Mouse (Mus musculus) frontal cortex, postnatal 14 days (tissue): ENCODE results near the gene Mrpl50.
"Not testable (repeated sequence)": the region's sequence is repeated elsewhere in the genome, so short reads cannot be mapped to it uniquely, and the experiment has no call there.

Experiments used
- DNase-seq, 2 experiments: peaks; one replicate each; pipeline ENCODE4 v3.0.0; 2022; ENCODE audit warnings: low spot score in 2 of 2

Mrpl50 gene

DNA sequence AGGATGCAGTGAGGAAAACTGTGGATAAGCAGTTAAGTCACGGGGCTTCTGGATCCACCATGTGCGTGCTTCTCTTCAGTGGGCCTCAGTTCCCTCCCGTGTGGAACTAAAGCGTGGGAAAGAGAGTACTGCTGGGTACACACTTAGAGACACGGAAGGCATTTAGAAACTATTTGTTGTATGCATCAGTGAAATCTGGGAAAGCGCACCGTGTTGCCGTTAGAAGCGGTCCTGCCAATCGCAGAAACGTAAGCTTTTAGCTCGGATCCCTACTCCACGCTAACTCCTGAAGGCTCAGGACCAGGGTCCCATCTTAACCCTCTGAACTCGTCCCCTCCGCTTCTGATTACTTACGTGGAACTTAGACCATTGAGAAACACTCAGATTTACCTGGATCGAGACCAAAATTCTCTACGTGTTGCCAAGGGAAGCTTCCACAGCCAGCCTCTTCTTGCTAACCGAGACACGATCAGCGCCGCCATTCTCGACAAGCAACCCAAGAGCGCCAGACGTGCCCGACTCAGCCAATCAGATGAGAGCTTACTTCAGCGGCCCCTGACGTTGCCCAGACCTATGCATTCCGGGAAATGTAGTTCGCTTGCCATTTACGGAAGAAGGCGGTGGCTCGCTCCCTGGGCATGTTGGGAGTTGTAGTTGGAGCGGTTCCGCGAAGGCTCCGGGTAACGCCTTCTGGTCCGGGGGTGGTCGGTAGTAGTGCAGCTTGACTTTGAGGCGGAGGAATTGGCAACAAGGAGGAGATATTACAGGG lies at the start of gene Mrpl50, which contains the start of gene Zfp189:
TSS of gene Mrpl50 (minus strand) at position 522 of the 769 bp plus-strand sequence.
TSS of gene Zfp189 (plus strand) at position 605 of the 769 bp plus-strand sequence.
- DNase-seq: peak; percentile 93 to 96

DNA sequence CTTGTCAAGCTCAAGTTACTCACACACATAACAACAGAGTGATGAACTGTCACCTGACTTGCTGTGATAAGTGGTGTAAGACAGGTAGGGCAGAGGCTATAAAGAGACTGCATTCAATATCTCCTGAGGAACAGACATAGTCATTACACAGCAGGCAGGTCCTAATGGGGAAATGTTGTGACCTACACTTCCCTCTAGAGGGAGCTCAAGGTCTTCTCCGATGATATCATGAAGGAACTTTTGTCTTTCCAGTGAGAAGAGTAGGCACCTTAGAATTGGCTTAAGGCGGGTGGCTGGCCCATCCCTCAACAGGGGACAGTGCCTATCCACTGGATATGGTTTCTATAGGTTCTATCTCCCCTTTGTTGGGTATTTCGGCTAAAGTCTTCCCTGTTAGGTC lies 46.7 kb upstream of the Mrpl50 start:
- DNase-seq: peak in 1 of 2 experiments; percentile 61

DNA sequence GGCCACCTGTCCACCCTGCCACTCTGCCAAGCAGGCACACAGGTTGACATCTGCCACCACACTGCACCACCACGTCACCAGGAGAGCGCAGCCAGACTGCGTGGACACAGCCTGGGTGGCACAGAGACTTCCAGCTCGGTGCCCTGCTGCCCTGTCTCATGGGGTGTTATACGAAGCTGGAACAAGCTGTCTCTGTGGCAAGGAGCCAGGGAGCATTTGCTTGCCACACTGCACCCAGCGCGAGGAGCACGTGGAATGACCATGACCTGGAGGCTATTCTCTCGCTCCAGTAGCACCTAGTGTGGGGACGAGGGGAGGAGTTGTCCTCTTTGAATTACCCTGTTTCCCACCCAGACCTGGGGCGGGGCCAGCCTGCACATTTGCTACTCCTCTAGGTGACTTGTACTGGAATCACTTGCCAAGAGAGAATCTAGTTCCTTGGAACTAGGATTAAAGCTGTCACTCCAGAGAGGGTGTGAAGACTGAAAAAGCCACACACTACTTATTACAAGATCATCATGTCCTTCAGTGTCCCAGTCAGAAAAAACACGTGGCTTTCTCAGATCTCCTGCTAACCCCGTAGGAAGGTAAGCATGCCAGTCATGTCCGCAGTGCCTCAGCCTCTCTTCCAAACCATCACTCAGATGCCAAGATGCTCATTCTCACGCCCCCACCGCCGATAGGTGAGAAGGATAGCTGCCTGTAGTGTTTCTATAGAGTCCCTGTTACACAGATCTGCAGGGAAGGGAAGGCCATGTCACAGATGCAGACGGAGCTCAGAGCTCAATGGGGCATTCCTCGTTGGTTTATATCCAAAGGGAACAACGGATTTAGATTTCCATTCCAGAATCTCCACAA lies 39.3 kb upstream of the Mrpl50 start:
- peak; percentile 13 to 20 for DNase-seq

DNA sequence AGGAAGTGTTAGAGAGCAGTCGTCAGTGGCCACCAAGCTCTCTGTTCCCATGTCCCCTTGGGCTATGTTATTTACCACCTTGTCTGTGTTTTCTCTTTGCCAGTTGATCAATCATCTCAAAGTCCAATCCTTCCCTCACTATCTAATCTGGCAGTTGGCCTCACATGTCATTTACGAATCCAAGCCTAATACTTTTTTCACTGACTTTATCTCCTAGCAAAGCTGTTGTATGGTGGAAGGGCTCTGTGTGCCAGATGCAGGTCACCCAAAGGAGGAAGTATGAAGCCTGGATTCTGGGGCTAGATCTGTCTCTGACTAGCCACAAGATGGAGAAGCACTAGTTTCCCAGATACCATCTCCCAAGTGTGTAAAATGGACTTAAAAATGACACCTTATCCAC lies 37.3 kb upstream of the Mrpl50 start:
- no peak for DNase-seq

DNA sequence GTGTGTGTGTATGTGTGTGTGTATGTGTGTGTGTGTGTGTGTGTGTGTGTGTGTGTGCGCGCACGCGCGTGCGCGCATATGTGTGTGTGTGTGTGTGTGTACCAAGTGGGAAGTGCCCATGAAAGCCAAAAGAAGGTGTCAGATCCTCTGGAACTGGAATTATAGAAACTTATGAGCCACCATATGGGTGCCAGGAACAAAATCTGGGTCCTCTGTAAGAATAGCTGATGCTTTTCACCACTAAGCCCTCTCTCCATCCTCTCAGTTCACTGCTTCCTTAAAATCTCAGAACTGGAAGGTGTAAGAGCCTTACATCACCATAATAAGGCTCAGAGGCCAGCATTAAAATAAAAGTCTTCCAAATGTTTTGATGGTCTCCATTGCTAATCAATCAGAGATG lies 36.5 kb upstream of the Mrpl50 start:
- no peak for DNase-seq

DNA sequence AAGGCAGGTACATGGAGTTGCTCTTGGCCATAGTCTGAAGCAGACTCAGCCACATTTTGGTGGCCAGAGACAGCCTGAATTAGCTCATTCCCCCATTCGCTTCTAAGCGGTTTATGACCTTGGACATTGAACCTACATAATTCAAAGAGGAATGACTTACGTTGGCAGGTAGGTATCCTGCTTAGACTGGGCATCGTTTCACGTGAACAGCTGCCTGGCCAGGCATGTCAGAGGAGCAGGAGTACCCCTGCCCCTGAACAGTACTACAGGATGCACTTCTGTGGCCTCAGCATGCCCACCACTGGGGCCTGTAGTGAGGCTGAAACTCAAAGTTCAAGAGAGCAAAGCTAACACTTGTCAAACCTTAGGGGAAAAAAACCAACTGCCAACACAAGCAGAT lies 32.5 kb upstream of the Mrpl50 start:
- DNase-seq: no peak

DNA sequence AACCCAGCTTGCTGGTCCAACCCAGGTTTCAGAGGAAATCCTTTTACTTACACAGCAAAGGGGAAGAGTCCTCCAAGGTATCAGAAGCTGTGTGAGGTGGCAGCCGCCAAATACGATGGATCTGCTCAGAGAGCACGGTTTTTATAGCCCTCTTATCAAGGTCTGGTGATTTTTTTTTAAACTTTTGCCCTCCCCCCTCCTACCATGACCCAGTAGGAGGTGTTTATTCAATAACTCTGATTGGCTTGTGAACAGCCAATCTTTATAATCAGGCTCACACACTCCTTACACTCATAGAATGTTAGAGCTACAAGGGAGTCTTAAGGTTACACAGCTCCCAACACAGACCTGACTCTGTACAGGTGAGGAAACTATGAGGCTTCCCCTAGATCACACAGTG lies 28.5 kb upstream of the Mrpl50 start, which contains the start of gene Aldob:
TSS of gene Aldob (minus strand) at position 164 of the 400 bp plus-strand sequence.
- no peak for DNase-seq

DNA sequence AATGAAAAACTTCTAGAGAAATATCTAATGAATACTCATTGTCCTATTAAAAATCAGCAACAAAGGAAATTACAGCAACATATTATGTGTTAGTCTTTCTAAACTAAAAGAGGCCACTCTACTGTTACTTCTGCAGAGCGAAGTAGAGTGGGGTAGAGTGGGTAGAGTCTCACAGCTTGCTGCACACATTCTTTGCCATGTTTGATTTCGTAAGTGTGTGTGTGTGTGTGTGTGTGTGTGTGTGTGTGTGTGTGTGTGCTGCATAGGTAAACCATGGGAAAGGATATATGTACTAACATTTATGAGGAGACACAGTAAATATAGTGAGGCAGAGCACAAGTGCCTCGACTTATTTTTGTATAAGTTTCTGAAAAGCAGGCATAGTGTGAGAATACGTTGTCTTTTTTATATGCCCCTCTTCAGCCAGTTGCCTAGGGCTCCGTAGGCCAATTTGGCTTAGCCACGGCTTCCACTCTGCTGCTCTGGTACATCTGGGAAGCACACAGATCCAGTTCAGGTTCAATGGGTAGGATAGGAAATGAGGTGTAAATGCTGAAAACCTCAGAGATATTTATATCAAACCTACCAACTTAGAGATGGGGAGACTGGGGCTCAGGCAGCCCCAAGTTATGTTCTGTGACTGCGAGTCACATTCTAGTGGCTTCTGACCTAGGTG lies 26.8 kb upstream of the Mrpl50 start:
- no peak for DNase-seq

DNA sequence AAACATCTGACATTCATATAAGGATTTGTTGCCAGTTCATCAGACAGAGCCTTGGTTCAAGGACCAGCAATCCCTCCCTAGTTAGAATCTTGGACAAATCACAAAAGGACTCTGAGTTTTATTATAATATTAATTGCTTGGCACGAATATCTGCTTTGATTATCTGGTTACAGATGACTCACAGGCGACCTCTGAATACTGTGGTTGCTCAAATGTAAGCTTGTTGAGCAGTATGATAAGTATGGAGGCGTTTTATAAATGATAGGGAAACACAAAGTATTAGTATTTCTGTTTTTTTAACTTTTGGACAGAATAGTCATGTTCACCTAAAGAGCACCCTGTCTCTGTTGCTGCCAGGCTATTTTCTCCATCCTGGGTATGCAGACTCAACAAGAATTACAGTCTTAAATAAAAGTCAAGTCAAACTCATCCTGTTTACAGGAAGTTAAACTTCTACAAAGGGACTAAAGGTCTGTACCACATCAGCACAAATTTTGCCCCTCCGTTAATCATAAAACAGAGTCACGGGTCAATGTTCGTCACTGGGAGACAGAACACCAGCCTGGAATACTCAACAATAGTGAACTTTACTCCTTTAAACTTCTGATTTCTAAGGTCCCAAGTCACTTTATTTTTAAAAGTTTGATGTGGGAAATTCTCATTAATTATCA lies 26.1 kb upstream of the Mrpl50 start:
- DNase-seq: no peak

DNA sequence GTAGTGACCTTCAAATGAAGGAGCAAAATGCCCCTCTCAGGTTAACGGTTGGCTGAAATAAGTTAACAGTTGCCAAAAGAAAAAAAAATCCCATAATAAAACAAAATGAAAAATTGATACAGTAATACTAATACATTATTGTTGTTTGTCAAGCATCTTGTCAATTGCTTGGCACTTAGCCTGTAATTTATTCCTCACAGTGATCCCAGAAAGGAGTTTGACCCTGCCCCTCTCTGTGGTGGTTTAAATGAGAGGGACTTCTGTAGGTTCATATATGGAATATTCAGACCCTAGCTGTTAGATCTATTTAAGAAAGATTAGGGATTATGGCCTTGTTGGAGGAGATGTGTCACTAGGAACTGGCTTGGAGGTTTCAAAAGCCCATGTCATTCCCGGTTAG lies 25.1 kb upstream of the Mrpl50 start:
- DNase-seq: no peak

DNA sequence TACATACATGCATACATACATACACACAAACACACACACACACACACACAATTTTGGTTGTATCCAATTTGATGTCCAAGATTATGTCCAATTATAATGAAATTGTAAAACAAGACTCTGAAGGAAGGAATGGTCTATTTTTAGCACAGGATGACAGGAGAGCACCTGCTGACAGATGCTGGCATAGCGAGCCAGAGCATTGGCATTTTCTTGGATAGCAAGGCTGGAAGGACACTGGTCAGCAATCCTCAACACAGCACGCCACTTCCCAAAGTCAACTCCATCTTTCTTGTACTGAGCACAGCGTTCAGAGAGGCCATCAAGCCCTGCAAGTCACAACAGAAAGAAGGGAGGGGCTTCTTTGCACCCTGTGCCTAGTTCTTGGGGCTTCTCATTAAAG lies 20.1 kb upstream of the Mrpl50 start:
- DNase-seq: no peak

DNA sequence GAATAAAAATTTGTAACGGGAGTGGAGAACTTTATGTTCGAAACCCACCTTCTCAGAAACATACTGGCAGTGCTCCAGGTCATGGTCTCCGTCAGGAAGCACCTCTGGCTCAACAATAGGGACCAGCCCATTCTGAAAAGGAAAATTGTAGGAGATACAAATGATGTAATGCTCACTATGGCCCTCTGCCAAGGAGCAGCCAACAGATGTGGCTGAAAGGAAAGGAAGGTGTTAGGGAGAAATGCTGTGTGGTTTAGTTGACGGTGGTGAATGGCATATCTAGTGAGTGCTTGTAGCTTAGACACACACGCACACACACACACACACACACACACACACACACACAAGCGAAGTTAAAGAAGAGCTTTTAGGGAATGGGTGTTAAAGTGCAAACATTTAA lies 18.8 kb upstream of the Mrpl50 start:
- no peak for DNase-seq

DNA sequence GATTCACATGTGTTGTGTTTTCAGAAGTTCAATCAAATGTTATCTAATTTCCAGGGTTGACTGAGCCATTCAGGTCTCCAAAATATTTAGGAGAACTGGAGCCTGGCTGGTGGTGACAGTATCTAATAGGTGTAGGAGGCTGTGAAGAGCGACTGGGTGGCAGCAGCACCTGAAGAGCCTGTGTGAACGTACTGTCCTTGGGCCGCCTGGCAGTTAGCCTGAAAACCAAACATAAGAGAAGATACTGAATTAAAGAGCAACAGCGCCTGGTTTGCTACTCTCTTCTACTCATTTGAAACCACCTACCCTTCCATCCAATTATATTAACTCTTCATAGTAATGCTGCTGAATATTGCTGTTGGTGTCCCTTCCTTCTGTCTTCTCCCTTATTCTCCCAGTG lies 15.8 kb upstream of the Mrpl50 start:
- DNase-seq: no peak

DNA sequence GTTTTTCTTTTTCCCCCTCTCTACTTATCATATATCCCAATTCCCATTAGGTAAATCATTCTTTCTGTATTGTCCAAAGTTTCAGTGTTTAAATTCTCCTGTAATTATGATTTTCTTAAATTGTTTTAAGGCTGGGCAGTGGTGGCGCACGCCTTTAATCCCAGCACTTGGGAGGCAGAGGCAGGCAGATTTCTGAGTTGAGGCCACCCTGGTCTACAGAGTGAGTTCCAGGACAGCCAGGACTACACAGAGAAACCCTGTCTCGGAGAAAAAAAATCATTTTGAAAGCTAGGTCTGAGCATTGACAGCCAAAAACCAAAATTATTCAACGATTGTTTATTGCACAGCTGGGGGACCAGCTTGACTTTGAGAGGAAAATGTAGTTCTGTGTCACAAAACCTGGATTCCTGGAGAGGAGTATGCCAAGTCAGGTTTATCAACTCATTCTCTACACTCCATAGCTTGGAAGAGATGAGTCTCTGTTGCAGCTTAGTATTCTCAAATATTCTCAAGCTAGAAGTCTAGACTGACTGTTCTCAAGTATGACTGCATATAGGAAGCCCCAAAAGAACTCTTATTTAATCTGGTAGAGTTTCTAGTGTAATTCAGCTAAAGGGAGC lies 14.9 kb upstream of the Mrpl50 start:
- no peak for DNase-seq

DNA sequence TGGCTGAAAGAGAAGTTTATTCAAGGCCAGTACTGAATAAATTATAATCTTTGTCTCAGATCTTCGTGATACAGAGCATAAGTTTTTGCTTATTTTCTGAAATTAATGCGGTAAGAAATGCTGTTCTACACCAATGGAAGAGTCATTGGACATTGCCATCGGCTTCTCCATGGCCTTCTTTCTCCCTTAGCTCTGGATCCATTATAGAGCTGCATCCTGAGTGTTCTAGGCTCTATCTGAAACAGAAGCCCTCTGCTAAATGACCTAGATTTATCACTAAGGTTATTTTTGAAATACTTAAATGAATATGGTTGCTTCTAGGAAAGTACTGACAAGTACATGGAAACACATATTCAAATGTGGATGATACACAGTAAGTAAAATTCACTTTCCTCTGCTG lies 14.1 kb upstream of the Mrpl50 start:
- DNase-seq: no peak

DNA sequence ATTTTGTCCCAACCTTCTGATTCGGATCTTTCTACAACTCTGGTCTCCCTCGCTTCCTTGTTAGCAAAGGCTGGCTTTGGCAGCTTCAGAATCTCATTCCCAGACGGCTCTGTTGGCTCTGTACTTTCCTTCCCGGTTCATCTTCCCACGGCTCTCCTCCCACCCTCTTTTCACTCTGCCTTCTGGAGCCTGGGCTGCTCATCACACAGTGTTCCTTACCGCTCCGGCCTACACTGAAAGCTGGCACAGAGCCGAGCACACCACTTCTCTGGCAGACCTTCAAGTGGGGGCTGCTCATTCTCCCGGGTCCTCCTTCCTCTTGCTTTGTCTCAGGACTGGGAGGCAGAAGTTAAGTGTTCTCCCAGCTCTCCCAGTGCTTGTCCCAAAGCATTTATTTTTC lies 1.7 kb upstream of the Mrpl50 start:
- DNase-seq: peak; percentile 69 to 76

DNA sequence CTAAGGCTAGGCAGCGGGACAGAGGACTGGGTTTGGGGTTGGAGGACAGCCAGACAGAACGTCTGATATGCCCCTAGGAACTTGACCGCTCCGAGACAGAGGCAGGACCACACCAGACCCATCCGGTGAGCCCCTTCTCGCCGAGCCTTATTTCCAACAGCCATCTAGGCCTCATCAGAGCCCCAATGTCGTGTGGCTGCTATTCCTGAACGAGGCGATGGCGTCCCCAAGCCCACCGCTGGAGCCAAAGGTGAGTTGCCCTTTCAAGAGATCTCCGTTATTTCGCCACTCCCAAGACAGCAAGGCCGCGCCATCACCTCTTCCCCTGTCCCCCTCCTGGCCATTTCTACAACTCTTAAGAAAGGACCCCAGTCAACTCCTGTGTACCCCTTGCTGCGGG lies 453 bp upstream of the Mrpl50 start:
- DNase-seq: no peak

DNA sequence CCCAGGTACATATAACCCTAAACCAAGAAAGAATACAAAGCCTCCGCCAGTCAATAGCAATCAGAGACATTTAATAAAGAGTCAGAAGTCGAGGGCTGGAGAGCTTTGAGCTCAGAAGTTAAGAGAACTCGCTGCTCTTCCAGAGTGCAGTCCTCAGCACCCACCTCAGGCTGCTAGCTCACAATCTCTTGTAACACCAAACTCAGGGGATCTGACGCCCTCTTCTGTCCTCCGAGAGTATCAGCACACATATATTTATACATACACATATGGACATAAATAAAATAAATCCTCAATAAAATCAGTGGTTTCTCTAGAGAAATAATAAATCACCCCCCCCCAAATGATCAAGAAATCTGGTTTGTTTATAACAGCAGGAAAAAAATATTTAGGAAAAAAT lies 1.4 kb downstream of the Mrpl50 start:
- DNase-seq: no peak

DNA sequence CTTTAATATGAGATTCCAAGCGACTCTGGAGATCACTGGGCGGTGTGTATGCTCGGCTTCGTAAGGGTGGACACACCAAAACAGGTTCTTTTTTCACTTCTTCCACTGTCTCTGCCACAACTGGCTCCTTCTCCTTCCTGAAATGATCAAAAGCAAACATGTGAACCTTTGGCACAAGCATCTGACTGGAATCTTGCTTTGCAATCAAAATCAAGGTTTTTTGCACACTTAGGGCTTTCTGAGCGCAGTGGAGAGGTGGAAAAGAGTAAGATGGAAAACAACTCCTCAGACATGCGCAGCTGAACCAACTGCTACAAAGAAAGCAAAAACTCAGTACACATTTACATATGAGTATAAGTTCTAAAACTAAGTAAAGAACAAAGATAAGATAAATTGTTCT lies 6.5 kb downstream of the Mrpl50 start:
- DNase-seq: no peak

DNA sequence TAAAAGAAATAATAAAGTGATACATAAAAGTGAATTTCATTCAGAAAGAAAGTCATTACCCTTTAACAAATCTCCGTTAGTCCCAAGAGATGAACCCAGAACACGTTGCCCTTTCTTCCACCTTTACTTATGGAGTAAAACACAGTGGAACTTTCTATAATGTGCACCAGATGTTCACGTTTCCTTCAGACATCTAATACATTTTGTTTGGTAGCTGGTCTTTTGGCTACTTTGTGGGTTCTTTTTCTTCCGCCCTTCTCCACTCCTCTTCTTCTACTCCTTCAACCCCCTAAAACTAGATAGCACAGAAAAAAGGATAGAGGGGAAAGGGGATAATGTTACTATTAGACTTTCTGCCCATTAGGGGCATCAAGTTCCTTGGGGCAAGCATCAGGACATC lies 8.3 kb downstream of the Mrpl50 start:
- DNase-seq: no peak

DNA sequence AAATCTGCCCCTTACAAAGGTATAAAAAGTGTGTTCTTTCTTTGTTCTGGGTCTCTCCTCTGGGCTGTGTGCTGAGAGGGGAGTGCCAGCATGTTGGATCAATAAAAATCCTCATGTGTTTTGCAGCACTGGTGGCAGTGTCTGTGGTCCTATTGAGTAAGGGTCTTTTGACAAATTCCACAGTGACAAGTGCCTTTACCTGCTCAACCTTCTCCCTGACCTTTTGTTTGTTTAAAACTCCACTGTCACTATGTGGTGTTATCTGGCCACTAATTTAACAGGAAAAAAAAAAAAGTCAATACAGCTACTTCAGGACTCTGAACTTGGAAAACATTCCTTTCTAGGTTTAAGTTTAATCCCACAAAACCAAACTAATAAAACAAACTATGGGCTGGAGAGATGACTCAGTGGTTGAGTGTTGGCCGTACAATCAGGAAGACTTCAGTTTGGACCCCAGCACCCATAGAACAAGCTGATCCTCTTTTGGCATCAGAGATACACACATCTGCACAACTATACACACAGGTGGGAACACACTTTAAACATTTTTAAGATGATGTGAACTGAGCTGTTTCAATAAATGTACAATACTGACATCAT lies 10.6 kb downstream of the Mrpl50 start:
- DNase-seq: not testable (repeated sequence)
